Mouse (Mus musculus) forebrain, embryonic 10.5 days (tissue): ENCODE measurements around the gene Mllt11. TPM values are rescaled to one million over a fixed set of nuclear protein-coding genes. Genes with fewer than 3 reads are reported as not detected.
A peak's percentile ranks its signal among the peaks of the same experiment; 100 is the strongest.

ENCODE experiments used
- DNase-seq: peaks from one replicate; pipeline ENCODE4 v3.0.0-alpha.2; 2017; ENCODE audit warnings: low spot score; ENCODE audit errors: extremely low spot score
- H3K27ac ChIP-seq: fragments of 300-500 bp; sonication (generic); 2 replicates; pipeline ENCODE4 v1.5.1; 2016; ENCODE audit warnings: mild to moderate bottlenecking
- H3K27me3 ChIP-seq: fragments of 300-500 bp; sonication (generic); 2 replicates; pipeline ENCODE4 v1.6.1; 2016; ENCODE audit warnings: mild to moderate bottlenecking; ENCODE audit not compliant: poor library complexity, severe bottlenecking
- H3K36me3 ChIP-seq: fragments of 300-500 bp; sonication (generic); replicated peaks from 2 replicates; pipeline ENCODE4 v1.6.1; 2016; ENCODE audit warnings: mild to moderate bottlenecking, moderate library complexity
- H3K4me1 ChIP-seq: fragments of 300-500 bp; sonication (generic); 2 replicates; pipeline ENCODE4 v1.6.1; 2016
- H3K4me3 ChIP-seq: fragments of 300-500 bp; sonication (generic); 2 replicates; pipeline ENCODE4 v1.5.1; 2016; ENCODE audit warnings: mild to moderate bottlenecking, moderate library complexity
- H3K9me3 ChIP-seq: fragments of 300-500 bp; sonication (generic); 2 replicates; pipeline ENCODE4 v1.6.1; 2016; ENCODE audit warnings: mild to moderate bottlenecking, moderate library complexity
- WGBS: fragments of 180-500 bp; shearing (Covaris S2); methylation state at CpG from one replicate; pipeline ENCODE4 v1.1.7; 2016; 5-methylcytosine and 5-hydroxymethylcytosine counted together
- polyA plus RNA-seq: library from polyadenylated mRNA; unstranded; fragments of >200 nt; fragmentation: Nextera tagmentation; extraction: Ambion mirVana; gene quantifications from 2 replicates; pipeline ENCODE4 v1.2.1, GENCODE M21; 2016

The Mllt11 gene
- polyA plus RNA-seq, 1 experiment from 2014 or later: 22.4 TPM

DNA sequence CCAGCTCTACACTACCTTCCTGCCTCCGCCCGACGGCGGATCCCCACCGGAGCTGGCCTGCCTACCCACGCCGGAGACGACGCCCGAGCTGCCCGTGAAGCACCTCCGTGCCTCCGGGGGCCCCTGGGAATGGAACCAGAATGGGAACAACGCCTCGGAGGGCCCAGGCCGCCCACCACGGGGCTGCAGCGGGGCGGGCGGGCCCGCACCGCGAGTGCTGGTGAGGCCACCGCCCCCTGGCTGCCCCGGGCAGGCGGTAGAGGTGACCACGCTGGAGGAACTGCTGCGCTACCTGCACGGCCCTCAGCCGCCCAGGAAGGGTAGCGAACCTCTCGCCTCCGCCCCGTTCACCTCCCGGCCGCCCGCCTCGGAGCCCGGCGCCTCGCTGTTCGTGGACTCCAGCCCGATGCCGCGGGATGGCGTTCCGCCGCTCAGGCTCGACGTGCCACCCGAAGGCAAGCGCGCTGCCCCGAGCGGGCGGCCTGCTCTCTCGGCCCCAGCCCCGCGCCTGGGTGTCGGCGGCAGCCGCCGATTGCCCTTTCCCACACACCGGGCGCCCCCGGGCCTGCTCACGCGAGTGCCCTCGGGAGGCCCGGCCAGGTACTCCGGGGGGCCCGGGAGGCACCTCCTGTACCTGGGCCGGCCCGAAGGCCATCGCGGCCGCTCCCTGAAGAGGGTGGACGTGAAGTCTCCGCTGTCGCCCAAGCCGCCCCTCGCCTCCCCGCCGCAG lies 59.3 kb downstream of the Mllt11 start:
- peaks cover 54% of the 10 kb centered on the region for H3K36me3 ChIP-seq
- H3K4me3 ChIP-seq: peak overlapping the region; percentile 45
- H3K27me3 ChIP-seq: peaks cover 77% of the 10 kb centered on the region
- no peak for DNase-seq
- H3K9me3 ChIP-seq: no peaks in the 10 kb centered on the region
- H3K4me1 ChIP-seq: peaks cover 21% of the 10 kb centered on the region
- 11% methylated on average over 84 of the region's 84 CpGs for WGBS
- peak overlapping the region; percentile 5; the same call in 1 of the 2 replicates for H3K27ac ChIP-seq

DNA sequence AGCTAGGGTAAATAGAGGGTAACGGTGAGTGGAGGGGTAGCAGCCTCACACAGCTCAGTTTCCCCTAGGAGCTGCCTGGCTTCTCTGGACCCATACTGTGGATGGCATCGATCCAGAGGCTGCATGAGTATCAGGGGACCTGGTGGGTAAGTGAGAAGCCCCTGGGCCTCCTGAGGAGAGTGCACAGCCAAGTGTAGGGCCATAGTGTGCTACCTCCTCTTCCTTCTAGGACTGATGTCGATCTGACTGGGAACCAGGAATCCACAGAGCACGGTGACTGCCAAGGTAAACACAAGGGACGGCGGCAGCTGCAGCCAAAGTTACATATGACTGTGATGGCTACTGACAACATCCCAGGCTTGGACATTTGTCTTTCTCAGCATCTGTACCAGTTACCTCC lies 60.9 kb downstream of the Mllt11 start:
- H3K27me3 ChIP-seq: peaks cover 84% of the 10 kb centered on the region
- 88% methylated on average over 6 of the region's 6 CpGs for WGBS
- H3K4me3 ChIP-seq: no peak overlapping the region
- no peak overlapping the region for H3K27ac ChIP-seq
- no peaks in the 10 kb centered on the region for H3K9me3 ChIP-seq
- peaks cover 21% of the 10 kb centered on the region for H3K4me1 ChIP-seq
- peaks cover 68% of the 10 kb centered on the region for H3K36me3 ChIP-seq
- DNase-seq: no peak

DNA sequence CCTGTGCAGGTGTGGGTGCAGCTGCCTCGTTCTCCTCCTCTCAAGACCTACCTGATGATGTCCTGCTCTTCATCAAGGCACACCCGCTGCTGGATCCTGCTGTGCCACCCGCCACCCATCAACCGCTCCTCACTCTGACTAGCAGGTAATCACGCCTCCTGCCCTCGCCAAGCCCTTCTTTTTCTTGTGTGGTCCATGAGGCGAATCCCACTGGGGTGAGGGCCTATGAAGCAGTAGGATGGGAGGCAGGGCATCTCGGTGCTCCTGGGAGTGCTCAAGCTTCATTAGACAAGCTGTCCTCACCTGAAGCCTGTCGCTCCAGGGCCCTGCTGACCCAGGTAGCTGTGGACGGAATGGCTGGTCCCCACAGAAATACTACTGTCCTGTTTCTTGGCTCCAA lies 62.0 kb downstream of the Mllt11 start:
- Histone ChIP-seq H3K4me1 (peaks cover 21% of the 10 kb centered on the region), H3K36me3 (peaks cover 78% of the 10 kb centered on the region), H3K4me3 (no peak overlapping the region), H3K9me3 (no peaks in the 10 kb centered on the region), H3K27ac (no peak overlapping the region), H3K27me3 (peaks cover 80% of the 10 kb centered on the region)
- DNase-seq: no peak
- WGBS: 87% methylated on average over 10 of the region's 10 CpGs

Other genes starting within 250 kb of the Mllt11 start
- 42.1 and 44.3 TPM in 2 replicates for gene Zfp687, start 216.7 kb downstream of the Mllt11 start, polyA plus RNA-seq
- gene Psmd4, start 189.6 kb downstream of the Mllt11 start, polyA plus RNA-seq: 346 and 351 TPM in 2 replicates
- gene Pip5k1a, start 125.2 kb downstream of the Mllt11 start, polyA plus RNA-seq: 19.0 and 19.5 TPM in 2 replicates
- 275 and 276 TPM in 2 replicates for gene Vps72, start 121.1 kb downstream of the Mllt11 start, polyA plus RNA-seq
- 0.77 and 1.00 TPM in 2 replicates for gene Tmod4, start 107.7 kb downstream of the Mllt11 start, polyA plus RNA-seq
- 75.8 and 80.7 TPM in 2 replicates for gene Scnm1, start 98.2 kb downstream of the Mllt11 start, polyA plus RNA-seq
- gene Lysmd1, start 98.1 kb downstream of the Mllt11 start, polyA plus RNA-seq: 12.6 and 13.3 TPM in 2 replicates
- 1.4 and 1.5 TPM in 2 replicates for gene Tnfaip8l2, start 89.8 kb downstream of the Mllt11 start, polyA plus RNA-seq
- 3.9 and 4.2 TPM in 2 replicates for gene Sema6c, start 71.7 kb downstream of the Mllt11 start, polyA plus RNA-seq
- gene Gabpb2, start 14.3 kb downstream of the Mllt11 start, polyA plus RNA-seq: 13.5 and 13.7 TPM in 2 replicates
- gene Cdc42se1, start 3.4 kb downstream of the Mllt11 start, polyA plus RNA-seq: 95.5 and 104 TPM in 2 replicates
- 0.23 and 0.30 TPM in 2 replicates for gene Gm128, start 9.4 kb upstream of the Mllt11 start, polyA plus RNA-seq
- gene Bnipl, start 19.0 kb upstream of the Mllt11 start, polyA plus RNA-seq: 0.38 and 0.42 TPM in 2 replicates
- 27.2 and 27.9 TPM in 2 replicates for gene Mindy1, start 49.2 kb upstream of the Mllt11 start, polyA plus RNA-seq
- 26.2 and 26.9 TPM in 2 replicates for gene Prune1, start 49.9 kb upstream of the Mllt11 start, polyA plus RNA-seq
- 1.8 and 1.9 TPM in 2 replicates for gene Anxa9, start 75.0 kb upstream of the Mllt11 start, polyA plus RNA-seq
- gene Cers2, start 82.6 kb upstream of the Mllt11 start, polyA plus RNA-seq: 119 and 130 TPM in 2 replicates
- 59.1 and 64.2 TPM in 2 replicates for gene Setdb1, start 125.0 kb upstream of the Mllt11 start, polyA plus RNA-seq
- gene 4930558C23Rik, start 170.7 kb upstream of the Mllt11 start, polyA plus RNA-seq: not detected in 2 replicates
- 29.7 and 33.3 TPM in 2 replicates for gene Arnt, start 202.2 kb upstream of the Mllt11 start, polyA plus RNA-seq